Mouse (Mus musculus) MEL (cell line): Measurements from ENCODE around the gene Olfr774. TPM values are rescaled to one million over a fixed set of nuclear protein-coding genes. Genes with fewer than 3 reads are reported as not detected.
"Not testable (repeated sequence)": the region's sequence is repeated elsewhere in the genome, so short reads cannot be mapped to it uniquely, and the experiment has no call there.

Experiments used
- DNase-seq: peaks from one replicate; pipeline ENCODE4 v3.0.0; 2011; ENCODE audit warnings: low read depth, low spot score
- H3K27ac ChIP-seq: 2 replicates; pipeline ENCODE4 v1.5.1; 2012; ENCODE audit warnings: low read depth, mild to moderate bottlenecking, control low read depth, low read length, moderate library complexity; ENCODE audit not compliant: control insufficient read depth
- H3K27me3 ChIP-seq, 2 experiments: fragments of 150-350 bp in 1 of 2; sonication (generic) in 1 of 2; 2 replicates each; pipeline ENCODE4 v1.6.1; 2012; ENCODE audit warnings: low read length in 2 of 2, mild to moderate bottlenecking in 2 of 2, improper control_type of control experiment in 1 of 2, moderate library complexity in 1 of 2; ENCODE audit not compliant: insufficient read depth in 2 of 2, control insufficient read depth in 1 of 2
- H3K36me3 ChIP-seq, 2 experiments: 2 replicates each; pipeline ENCODE4 v1.6.1; 2012 to 2014; ENCODE audit warnings: low read length in 2 of 2, improper control_type of control experiment in 1 of 2, inconsistent platforms in 1 of 2, mild to moderate bottlenecking in 1 of 2; ENCODE audit not compliant: insufficient read depth in 2 of 2, control insufficient read depth in 1 of 2
- H3K4me1 ChIP-seq, 2 experiments: fragments of 150-350 bp in 1 of 2; sonication (generic) in 1 of 2; 2 replicates each; pipeline ENCODE4 v1.6.1; 2012; ENCODE audit warnings: low read length in 2 of 2, improper control_type of control experiment in 1 of 2, mild to moderate bottlenecking in 1 of 2; ENCODE audit not compliant: insufficient read depth in 2 of 2, control insufficient read depth in 1 of 2
- H3K4me3 ChIP-seq, 2 experiments: fragments of 150-350 bp in 1 of 2; sonication (generic) in 1 of 2; 2 replicates each; pipeline ENCODE4 v1.5.1; 2012; ENCODE audit warnings: low read depth in 2 of 2, low read length in 2 of 2, mild to moderate bottlenecking in 2 of 2, moderate library complexity in 2 of 2, control low read depth in 1 of 2, improper control_type of control experiment in 1 of 2; ENCODE audit not compliant: control insufficient read depth in 1 of 2, insufficient read depth in 1 of 2
- H3K79me2 ChIP-seq: 2 replicates; pipeline ENCODE4 v1.6.1; 2012; ENCODE audit warnings: mild to moderate bottlenecking, low read length, moderate library complexity; ENCODE audit not compliant: control insufficient read depth, poor library complexity, insufficient read depth
- H3K9ac ChIP-seq: 2 replicates; pipeline ENCODE4 v1.6.1; 2012; ENCODE audit warnings: low read depth, mild to moderate bottlenecking, control low read depth, low read length, moderate library complexity; ENCODE audit not compliant: control insufficient read depth, poor library complexity, severe bottlenecking
- H3K9me3 ChIP-seq: fragments of 150-350 bp; sonication (generic); replicated peaks from 2 replicates; pipeline ENCODE4 v1.6.1; 2012; ENCODE audit warnings: mild to moderate bottlenecking, low read length, improper control_type of control experiment, moderate library complexity; ENCODE audit not compliant: insufficient read depth
- E2F4 ChIP-seq: IDR thresholded peaks from 2 replicates; pipeline ENCODE4 v1.6.1; 2011; ENCODE audit warnings: low read depth, low read length, improper control_type of control experiment, borderline replicate concordance
- ELF1 ChIP-seq: IDR thresholded peaks from 2 replicates; pipeline ENCODE4 v1.6.1; 2014; ENCODE audit warnings: low read depth, mild to moderate bottlenecking, inconsistent platforms, low read length, improper control_type of control experiment, moderate library complexity
- HCFC1 ChIP-seq: IDR thresholded peaks from 2 replicates; pipeline ENCODE4 v1.6.1; 2012; ENCODE audit warnings: low read depth, mild to moderate bottlenecking, inconsistent platforms, low read length, improper control_type of control experiment, moderate library complexity
- KAT2A ChIP-seq: conservative IDR thresholded peaks from 2 replicates; pipeline ENCODE4 v1.6.1; 2012; ENCODE audit warnings: low read depth, low read length, improper control_type of control experiment, inconsistent platforms
- MXI1 ChIP-seq: IDR thresholded peaks from 2 replicates; pipeline ENCODE4 v1.6.1; 2011; ENCODE audit warnings: mild to moderate bottlenecking, low read depth, low read length, improper control_type of control experiment
- MYC ChIP-seq: IDR thresholded peaks from 2 replicates; pipeline ENCODE4 v1.6.1; 2011; ENCODE audit warnings: low read depth, mild to moderate bottlenecking, low read length, improper control_type of control experiment, moderate library complexity
- POLR2A ChIP-seq, 2 experiments: IDR thresholded peaks; 2 replicates each; pipeline ENCODE4 v1.6.1; 2011 to 2012; ENCODE audit warnings: low read length in 2 of 2, mild to moderate bottlenecking in 2 of 2, control low read depth in 1 of 2, improper control_type of control experiment in 1 of 2, low read depth in 1 of 2, moderate library complexity in 1 of 2; ENCODE audit not compliant: control insufficient read depth in 1 of 2, insufficient read depth in 1 of 2, poor library complexity in 1 of 2
- POLR2AphosphoS2 ChIP-seq: IDR thresholded peaks from 2 replicates; pipeline ENCODE4 v1.6.1; 2011; ENCODE audit warnings: low read length, improper control_type of control experiment
- TAL1 ChIP-seq: IDR thresholded peaks from 2 replicates; pipeline ENCODE4 v1.6.1; 2012; ENCODE audit warnings: mild to moderate bottlenecking, inconsistent platforms, low read length, moderate library complexity, mixed read lengths
- TBP ChIP-seq: IDR thresholded peaks from 2 replicates; pipeline ENCODE4 v1.8.0; 2011; ENCODE audit warnings: low read depth, low read length, improper control_type of control experiment
- UBTF ChIP-seq: IDR thresholded peaks from 2 replicates; pipeline ENCODE4 v1.6.1; 2012; ENCODE audit warnings: low read depth, mild to moderate bottlenecking, inconsistent platforms, low read length, improper control_type of control experiment, moderate library complexity, borderline replicate concordance; ENCODE audit not compliant: insufficient read depth
- ZC3H11A ChIP-seq: IDR thresholded peaks from 2 replicates; pipeline ENCODE4 v1.6.1; 2012; ENCODE audit warnings: low read depth, mild to moderate bottlenecking, inconsistent platforms, low read length, improper control_type of control experiment
- ZKSCAN1 ChIP-seq: IDR thresholded peaks from 2 replicates; pipeline ENCODE4 v1.6.1; 2012; ENCODE audit warnings: low read depth, mild to moderate bottlenecking, inconsistent platforms, low read length, improper control_type of control experiment, moderate library complexity
- polyA plus RNA-seq, 2 experiments: library from polyadenylated mRNA; stranded (reverse) in 1 of 2; unstranded in 1 of 2; fragments of >175 nt in 1 of 2; fragments of >200 nt in 1 of 2; gene quantifications; 2 replicates each; pipeline versions ENCODE4 v1.2.1 to v1.2.4; 2012; ENCODE audit warnings: low replicate concordance in 2 of 2, low read depth in 1 of 2; ENCODE audit not compliant: insufficient read length in 2 of 2, insufficient read depth in 1 of 2, missing spikeins in 1 of 2
- total RNA-seq: library from RNA; depleted of rRNA; stranded (reverse); fragments of 300-350 nt; gene quantifications from 2 replicates; pipeline ENCODE4 v1.2.3, GENCODE M21; 2012; rRNA removed

Gene Olfr774
- not detected in 2 replicates for total RNA-seq
- not detected for polyA plus RNA-seq

- H3K36me3 ChIP-seq, result no peaks in the 10 kb centered on the region
- H3K9ac ChIP-seq, result no peak within 1 kb of the TSS
- no peaks in the 10 kb centered on the region for H3K4me1 ChIP-seq
- TF ChIP-seq HCFC1, result no peak
- TF ChIP-seq, all 39 proteins: peak for 0
- no peaks in the 10 kb centered on the region for H3K79me2 ChIP-seq
- no peaks in the 10 kb centered on the region for H3K27me3 ChIP-seq
- no peak within 1 kb of the TSS for H3K27ac ChIP-seq
- no peak within 1 kb of the TSS for H3K4me3 ChIP-seq
- no peak for DNase-seq
- H3K9me3 ChIP-seq, result no peaks in the 10 kb centered on the region
These were observed at the start of gene Olfr774 for GRCm38 (mm10) chr10:129235904-129236303. Gene Olfr774 (plus strand): TSS chr10:129236204.

- not testable (repeated sequence) for H3K4me3 ChIP-seq, H3K27ac ChIP-seq, DNase-seq, H3K4me1 ChIP-seq, H3K79me2 ChIP-seq, H3K27me3 ChIP-seq, H3K9ac ChIP-seq, H3K36me3 ChIP-seq, H3K9me3 ChIP-seq
These were observed 48.7 kb upstream of the Olfr774 start, which contains the start of gene Olfr773 for GRCm38 (mm10) chr10:129187319-129187718. Gene Olfr773 (minus strand): TSS chr10:129187419.

GRCm38 (mm10) chr10:129230737-129231136, 5.3 kb upstream of the Olfr774 start:
- no peak for DNase-seq
- Histone ChIP-seq H3K9ac (no peak overlapping the region), H3K4me1 (no peaks in the 10 kb centered on the region), H3K79me2 (no peaks in the 10 kb centered on the region), H3K4me3 (no peak overlapping the region), H3K27ac (no peak overlapping the region), H3K27me3 (no peaks in the 10 kb centered on the region), H3K36me3 (no peaks in the 10 kb centered on the region), H3K9me3 (no peaks in the 10 kb centered on the region)
- no peak for TF ChIP-seq ZKSCAN1
- TF ChIP-seq MYC, result no peak

GRCm38 (mm10) chr10:129248112-129248511, 12.1 kb downstream of the Olfr774 start, which contains the start of gene Olfr775:
Gene Olfr775 (plus strand): TSS chr10:129248412.
- no peak for TF ChIP-seq MXI1
- no peak for TF ChIP-seq ELF1
- no peak for TF ChIP-seq E2F4
- TF ChIP-seq POLR2A (IDR thresholded peaks at IDR 0.05; ENCODE audit: control insufficient read depth in 1 of 2, insufficient read depth in 1 of 2, low read depth in 1 of 2, low read length in 2 of 2, poor library complexity in 1 of 2), result no peak
- no peak for TF ChIP-seq ZC3H11A
- TF ChIP-seq POLR2AphosphoS2, result no peak
- no peak for TF ChIP-seq TBP
- TF ChIP-seq KAT2A, result no peak
- no peak for TF ChIP-seq TAL1
- TF ChIP-seq UBTF, result no peak

More at GRCm38 (mm10) chr10:129248112-129248511, 12.1 kb downstream of the Olfr774 start, which contains the start of gene Olfr775:
- Histone ChIP-seq H3K9me3 (no peaks in the 10 kb centered on the region), H3K36me3 (no peaks in the 10 kb centered on the region), H3K4me1 (no peaks in the 10 kb centered on the region), H3K9ac (no peak within 1 kb of the TSS), H3K27ac (no peak within 1 kb of the TSS), H3K27me3 (no peaks in the 10 kb centered on the region), H3K79me2 (no peaks in the 10 kb centered on the region), H3K4me3 (no peak within 1 kb of the TSS)
- DNase-seq, result no peak
